8 mouse cellular contexts compared by ENCODE assay signal in the genomic region with DNA sequence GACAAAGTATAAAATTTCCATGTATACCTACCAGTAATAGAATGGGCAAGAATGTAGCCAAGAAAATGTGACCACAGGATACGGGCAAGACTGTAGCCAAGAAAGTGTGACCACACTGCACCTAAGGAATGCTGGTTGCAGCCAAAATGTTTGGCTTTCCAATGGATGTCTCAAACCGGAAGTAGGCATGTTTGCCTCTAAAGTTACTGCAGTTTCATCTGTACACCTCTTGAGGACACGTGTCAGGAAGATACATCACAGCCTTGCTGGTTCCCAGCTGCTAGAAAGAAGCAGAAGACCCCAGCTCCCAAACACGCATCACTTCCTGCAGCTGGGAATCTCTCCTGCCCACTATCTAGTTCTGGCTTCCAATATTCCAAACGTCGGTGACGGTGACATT. TPM values are rescaled to one million over a fixed set of nuclear protein-coding genes. Genes with fewer than 3 reads are reported as not detected.
A peak's percentile ranks its signal among the peaks of the same experiment; 100 is the strongest.
DNase-seq lines count a peak whose midpoint lies in the region; ATAC-seq and TF ChIP-seq lines count a peak whose summit lies in the region.

No protein-coding gene starts in this region.

- H3K27me3 ChIP-seq in heart, embryonic 10.5 days (ENCODE audit: insufficient read depth, poor library complexity, severe bottlenecking): no peaks in the 10 kb centered on the region
- H3K27me3 ChIP-seq in ES-Bruce4 (ENCODE audit: control insufficient read depth, insufficient read depth, low read length, poor library complexity, severe bottlenecking): no peaks in the 10 kb centered on the region
- no peaks in the 10 kb centered on the region for H3K27me3 ChIP-seq in forebrain, embryonic 16.5 days (replicated peaks; ENCODE audit: control insufficient read depth, insufficient read depth, low read length)
- H3K27me3 ChIP-seq in liver, embryonic 13.5 days: no peaks in the 10 kb centered on the region

- H3K36me3 ChIP-seq in heart, embryonic 10.5 days: peaks cover 4% of the 10 kb centered on the region; the same call in 1 of the 2 replicates
- H3K36me3 ChIP-seq in ES-Bruce4 (ENCODE audit: control insufficient read depth, insufficient read depth, low read length, poor library complexity, severe bottlenecking): peaks cover 3% of the 10 kb centered on the region; the same call in 1 of the 2 replicates
- peaks cover 11% of the 10 kb centered on the region for H3K36me3 ChIP-seq in forebrain, embryonic 16.5 days (ENCODE audit: control insufficient read depth, insufficient read depth)
- 0 out of 2 replicates have a peak, but pooled peaks cover 7% of the 10 kb centered on the region for H3K36me3 ChIP-seq in liver, embryonic 13.5 days

- WGBS in heart, embryonic 10.5 days: 56% methylated on average over 7 of the region's 7 CpGs
- 53% methylated on average over 7 of the region's 7 CpGs for WGBS in forebrain, embryonic 16.5 days
- WGBS in liver, embryonic 13.5 days (ENCODE audit: insufficient replicate concordance): 28% methylated on average over 7 of the region's 7 CpGs

- H3K27ac ChIP-seq in heart, embryonic 10.5 days: peak overlapping the region; percentile 95
- H3K27ac ChIP-seq in ES-Bruce4 (ENCODE audit: insufficient read depth, low read length): no peak overlapping the region
- H3K27ac ChIP-seq in forebrain, embryonic 16.5 days (ENCODE audit: low read length): peak overlapping the region; percentile 1; the same call in 1 of the 2 replicates
- H3K27ac ChIP-seq in liver, embryonic 13.5 days: peak overlapping the region; percentile 80; the same call in 1 of the 2 replicates

- H3K4me2 ChIP-seq in forebrain, embryonic 16.5 days (ENCODE audit: low read length): peak overlapping the region; percentile 55
- H3K4me2 ChIP-seq in liver, embryonic 13.5 days: peak overlapping the region; percentile 78

- H3K9ac ChIP-seq in ES-Bruce4 (ENCODE audit: low read depth, poor library complexity, severe bottlenecking): peak overlapping the region; percentile 80
- peak overlapping the region; percentile 74 for H3K9ac ChIP-seq in forebrain, embryonic 16.5 days (replicated peaks; ENCODE audit: low read depth, low read length)
- H3K9ac ChIP-seq in liver, embryonic 13.5 days: peak overlapping the region; percentile 78

- peaks cover 23% of the 10 kb centered on the region for H3K4me1 ChIP-seq in heart, embryonic 10.5 days
- H3K4me1 ChIP-seq in ES-Bruce4 (ENCODE audit: control insufficient read depth, insufficient read depth, low read length): no peaks in the 10 kb centered on the region
- peaks cover 6% of the 10 kb centered on the region for H3K4me1 ChIP-seq in forebrain, embryonic 16.5 days (replicated peaks; ENCODE audit: control insufficient read depth, insufficient read depth, low read length)
- H3K4me1 ChIP-seq in liver, embryonic 13.5 days (replicated peaks): peaks cover 47% of the 10 kb centered on the region

- TF ChIP-seq EP300 in ES-Bruce4 (IDR thresholded peaks at IDR 0.05; ENCODE audit: insufficient read depth, low read depth, low read length): no peak

- peak overlapping the region; percentile 66 for H3K4me3 ChIP-seq in heart, embryonic 10.5 days
- H3K4me3 ChIP-seq in ES-Bruce4 (ENCODE audit: low read depth, low read length): peak overlapping the region; percentile 22
- H3K4me3 ChIP-seq in forebrain, embryonic 16.5 days (replicated peaks; ENCODE audit: low read length): peak overlapping the region; percentile 64
- peak overlapping the region; percentile 70 for H3K4me3 ChIP-seq in liver, embryonic 13.5 days (replicated peaks)

- no peaks in the 10 kb centered on the region for H3K9me3 ChIP-seq in heart, embryonic 10.5 days
- H3K9me3 ChIP-seq in ES-Bruce4 (replicated peaks; ENCODE audit: control insufficient read depth, insufficient read depth, low read length, poor library complexity, severe bottlenecking): no peaks in the 10 kb centered on the region
- H3K9me3 ChIP-seq in forebrain, embryonic 16.5 days (ENCODE audit: control insufficient read depth, low read length): no peaks in the 10 kb centered on the region
- H3K9me3 ChIP-seq in liver, embryonic 13.5 days (replicated peaks): no peaks in the 10 kb centered on the region

- ATAC-seq in forebrain, embryonic 16.5 days: no peak
- no peak for ATAC-seq in liver, embryonic 13.5 days (ENCODE audit: low read depth)
- ATAC-seq in monocyte, adult 5-6 weeks (replicated peaks; ENCODE audit: insufficient number of reproducible peaks, low FRiP score, low TSS enrichment, poor library complexity, severe bottlenecking): no peak

- DNase-seq in heart, embryonic 10.5 days (ENCODE audit: low spot score): no peak
- DNase-seq in heart, adult 11 months: no peak
- no peak for DNase-seq in liver, embryonic 13.5 days
- DNase-seq in urinary bladder, adult 2 months (ENCODE audit: low spot score): no peak
- DNase-seq in cerebellum, adult 8-10 months: no peak

- TF ChIP-seq CTCF in ES-Bruce4 (IDR thresholded peaks at IDR 0.05; ENCODE audit: low read depth, low read length): no peak

- TF ChIP-seq POLR2A in ES-Bruce4 (IDR thresholded peaks at IDR 0.05; ENCODE audit: insufficient read depth, low read length): no peak

RNA-seq across cellular contexts. Expression of gene Ppcdc, which starts 0.8 kb away (rescaled TPM):
- 21.3 and 21.5 TPM in 2 replicates for polyA plus RNA-seq in heart, embryonic 10.5 days (2016; fragmentation: Nextera tagmentation; extraction: Ambion mirVana)
- polyA plus RNA-seq in ES-Bruce4 (2011; ENCODE audit: insufficient read depth, insufficient read length, low read depth, missing spikeins): 35.6 and 39.8 TPM in 2 replicates
- polyA plus RNA-seq in forebrain, embryonic 16.5 days (2015; fragmentation: Nextera tagmentation; extraction: Ambion mirVana): 24.0 and 26.9 TPM in 2 replicates
- polyA plus RNA-seq in liver, embryonic 13.5 days (2015; fragmentation: Nextera tagmentation; extraction: Ambion mirVana): 10.4 and 11.3 TPM in 2 replicates
- polyA plus RNA-seq in urinary bladder, adult 2 months (2012; rRNA removed): 47.1 and 75.2 TPM in 2 replicates
- 19.8 to 46.2 TPM (median 27.2 TPM) in 3 replicates for total RNA-seq in monocyte, adult 5-6 weeks (2017)

RNA-seq across cellular contexts. Expression of gene Scamp5, which starts 28.8 kb away (rescaled TPM):
- polyA plus RNA-seq in heart, embryonic 10.5 days (2016; fragmentation: Nextera tagmentation; extraction: Ambion mirVana): 11.3 and 11.4 TPM in 2 replicates
- 31.1 and 32.1 TPM in 2 replicates for polyA plus RNA-seq in ES-Bruce4 (2011; ENCODE audit: insufficient read depth, insufficient read length, low read depth, missing spikeins)
- polyA plus RNA-seq in forebrain, embryonic 16.5 days (2015; fragmentation: Nextera tagmentation; extraction: Ambion mirVana): 116 and 135 TPM in 2 replicates
- polyA plus RNA-seq in liver, embryonic 13.5 days (2015; fragmentation: Nextera tagmentation; extraction: Ambion mirVana): 7.2 and 8.2 TPM in 2 replicates
- polyA plus RNA-seq in urinary bladder, adult 2 months (2012; rRNA removed): 123 and 150 TPM in 2 replicates
- total RNA-seq in monocyte, adult 5-6 weeks (2017): not detected in 3 replicates
